Mouse (Mus musculus) G1E (cell line): ENCODE measurements around the gene Plcb4. TPM values are rescaled to one million over a fixed set of nuclear protein-coding genes. Genes with fewer than 3 reads are reported as not detected.

Source experiments
- ATAC-seq: 2 replicates; pipeline ENCODE4 v1.8.0; 2016; ENCODE audit warnings: mild to moderate bottlenecking; ENCODE audit not compliant: insufficient number of reproducible peaks, poor library complexity, low FRiP score, severe bottlenecking; ENCODE audit errors: extremely low read depth
- DNase-seq: peaks from one replicate; pipeline ENCODE4 v3.0.0; 2012; ENCODE audit warnings: low spot score
- H3K27me3 ChIP-seq: 2 replicates; pipeline ENCODE4 v1.6.1; 2012; ENCODE audit warnings: mild to moderate bottlenecking, low read length, inconsistent platforms; ENCODE audit not compliant: insufficient read depth
- H3K36me3 ChIP-seq: replicated peaks from 2 replicates; pipeline ENCODE3; 2012; ENCODE audit warnings: mild to moderate bottlenecking, inconsistent platforms
- H3K4me1 ChIP-seq: 2 replicates; pipeline ENCODE4 v1.6.1; 2012; ENCODE audit warnings: low read depth, low read length, inconsistent platforms, mixed read lengths; ENCODE audit not compliant: insufficient read depth
- H3K4me3 ChIP-seq: 2 replicates; pipeline ENCODE4 v1.5.1; 2012; ENCODE audit warnings: low read depth, mild to moderate bottlenecking, inconsistent platforms, low read length, moderate library complexity, mixed read lengths
- H3K9me3 ChIP-seq: replicated peaks from 2 replicates; pipeline ENCODE4 v1.6.1; 2012; ENCODE audit warnings: inconsistent platforms
- CTCF ChIP-seq: IDR thresholded peaks from 2 replicates; pipeline ENCODE4 v1.5.1; 2012; ENCODE audit warnings: low read depth, low read length, inconsistent platforms, mixed read lengths
- GATA1 ChIP-seq: IDR thresholded peaks from 2 replicates; pipeline ENCODE4 v1.6.1; 2012; ENCODE audit warnings: borderline replicate concordance, low read length, inconsistent platforms, mixed read lengths
- GATA2 ChIP-seq: IDR thresholded peaks from 2 replicates; pipeline ENCODE4 v1.6.1; 2012; ENCODE audit warnings: low read depth, low read length, inconsistent platforms, borderline replicate concordance
- POLR2AphosphoS5 ChIP-seq: IDR thresholded peaks from 2 replicates; pipeline ENCODE4 v1.6.1; 2012; ENCODE audit warnings: low read depth, low read length, inconsistent platforms; ENCODE audit not compliant: insufficient replicate concordance
- TAL1 ChIP-seq: conservative IDR thresholded peaks from 2 replicates; pipeline ENCODE4 v1.6.1; 2012; ENCODE audit warnings: low read depth, low read length, inconsistent platforms, mixed read lengths
- polyA plus RNA-seq: library from polyadenylated mRNA; stranded (reverse); fragments of >175 nt; gene quantifications from 2 replicates; pipeline ENCODE4 v1.2.3, GENCODE M21; 2012
- total RNA-seq, 2 experiments: library from RNA; stranded (forward) in 1 of 2; stranded (reverse) in 1 of 2; fragments of 200-1000 nt in 1 of 2; fragments of >200 nt in 1 of 2; fragmentation: Nextera tagmentation in 1 of 2; gene quantifications; 2 replicates each; pipeline ENCODE4 v1.2.3; 2014 to 2017

Plcb4 gene
- total and polyA plus RNA-seq, 3 experiments, result 0.27 TPM; not detected in 2

DNA sequence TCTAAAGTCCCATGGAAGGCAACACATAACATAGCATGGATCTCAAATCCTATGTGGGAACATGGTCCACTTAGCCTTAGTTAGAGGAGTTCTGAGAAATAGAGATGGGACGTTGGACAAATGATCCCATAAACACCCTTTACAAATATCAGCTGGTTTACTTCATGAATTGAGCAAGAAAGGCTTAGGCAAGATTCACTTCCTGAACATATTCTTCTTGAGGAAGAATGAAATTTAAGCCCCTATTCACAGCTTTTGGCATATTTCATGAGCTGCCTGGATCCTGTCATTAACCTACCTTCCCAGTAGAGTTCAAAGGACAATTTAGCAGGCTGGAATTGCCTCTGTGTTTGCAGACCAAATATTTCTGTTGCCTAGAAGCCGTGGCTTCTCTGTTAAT is 161.9 kb downstream of the Plcb4 start:
- Histone ChIP-seq H3K27me3 (no peaks in the 10 kb centered on the region), H3K4me1 (no peaks in the 10 kb centered on the region), H3K9me3 (peaks cover 32% of the 10 kb centered on the region), H3K4me3 (no peak overlapping the region), H3K36me3 (no peaks in the 10 kb centered on the region)
- ATAC-seq (no peak), DNase-seq (no peak)
- TF ChIP-seq TAL1 (no peak), GATA1 (no peak), GATA2 (no peak), CTCF (no peak), POLR2AphosphoS5 (no peak)

DNA sequence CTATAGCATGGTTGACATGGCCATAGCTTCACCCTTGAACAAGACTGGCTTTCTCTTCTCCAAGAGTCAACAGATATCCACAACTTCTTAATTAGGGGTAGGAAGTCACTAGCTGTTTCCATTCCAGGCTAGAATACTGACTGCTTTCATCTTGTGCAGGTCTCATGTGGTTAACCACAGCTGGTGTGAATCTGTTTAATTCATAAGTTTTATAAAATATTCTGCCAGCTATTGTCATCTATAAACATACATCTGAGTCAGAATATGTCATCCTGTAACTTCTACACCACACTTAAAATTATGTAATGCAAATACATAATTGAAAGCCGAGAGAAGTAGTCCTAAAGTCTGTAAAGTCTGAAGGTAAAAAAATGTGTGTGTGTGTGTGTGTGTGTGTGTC is 164.9 kb downstream of the Plcb4 start:
- Histone ChIP-seq H3K9me3 (peaks cover 40% of the 10 kb centered on the region), H3K4me1 (no peaks in the 10 kb centered on the region), H3K36me3 (no peaks in the 10 kb centered on the region), H3K27me3 (no peaks in the 10 kb centered on the region), H3K4me3 (no peak overlapping the region)
- DNase-seq, result no peak
- ATAC-seq, result no peak
- TF ChIP-seq POLR2AphosphoS5 (no peak), GATA1 (no peak), TAL1 (no peak), CTCF (no peak), GATA2 (no peak)

DNA sequence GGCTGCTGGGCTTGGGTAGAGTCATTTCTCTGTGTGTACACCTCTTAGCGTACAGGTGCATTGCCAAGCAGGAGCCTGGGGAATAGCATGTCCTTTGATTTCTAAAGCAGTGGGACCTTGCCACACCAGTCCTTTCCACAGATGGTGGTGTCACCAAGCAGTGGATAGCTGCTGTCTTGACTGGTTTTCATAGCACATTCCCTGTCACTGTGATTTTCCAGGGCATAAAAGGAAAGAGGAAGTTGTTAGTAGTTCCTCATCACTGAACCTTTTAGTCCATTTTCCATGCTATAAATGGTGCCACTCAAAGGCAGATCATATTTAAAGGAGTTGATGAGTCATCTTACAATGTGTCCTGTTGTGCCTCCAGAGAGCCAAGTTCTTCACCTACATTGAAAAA is 165.9 kb downstream of the Plcb4 start:
- ATAC-seq (no peak), DNase-seq (no peak)
- Histone ChIP-seq H3K36me3 (no peaks in the 10 kb centered on the region), H3K27me3 (no peaks in the 10 kb centered on the region), H3K9me3 (peaks cover 31% of the 10 kb centered on the region), H3K4me3 (no peak overlapping the region), H3K4me1 (no peaks in the 10 kb centered on the region)
- no peak for TF ChIP-seq CTCF
- no peak for TF ChIP-seq GATA1
- no peak for TF ChIP-seq GATA2
- TF ChIP-seq POLR2AphosphoS5, result no peak
- TF ChIP-seq TAL1, result no peak

DNA sequence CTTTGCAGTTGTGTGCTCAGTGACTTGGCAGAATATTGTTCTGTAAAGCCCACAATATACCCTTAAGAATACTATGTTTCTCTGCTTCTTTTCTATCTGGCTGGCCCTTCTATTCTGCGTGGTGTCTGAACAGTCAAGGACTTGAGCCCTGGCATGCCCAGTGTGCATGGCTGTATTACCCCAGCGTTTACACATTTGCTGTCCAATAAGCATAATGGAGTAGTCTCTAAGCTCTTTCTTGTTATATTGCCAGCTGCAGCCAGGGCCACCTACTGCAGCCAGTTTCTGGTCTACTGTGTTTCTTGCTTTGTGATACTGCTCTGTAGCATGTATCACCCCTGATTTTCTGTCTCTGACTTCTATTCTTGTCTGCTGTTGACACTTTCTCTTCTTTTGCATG is 166.8 kb downstream of the Plcb4 start:
- no peak for DNase-seq
- ATAC-seq, result no peak
- no peaks in the 10 kb centered on the region for H3K4me1 ChIP-seq
- no peak for TF ChIP-seq POLR2AphosphoS5
- no peak for TF ChIP-seq CTCF
- TF ChIP-seq GATA1, result no peak
- TF ChIP-seq TAL1, result no peak
- TF ChIP-seq GATA2, result no peak
- no peak overlapping the region for H3K4me3 ChIP-seq
- no peaks in the 10 kb centered on the region for H3K27me3 ChIP-seq
- H3K9me3 ChIP-seq, result peaks cover 29% of the 10 kb centered on the region
- no peaks in the 10 kb centered on the region for H3K36me3 ChIP-seq

DNA sequence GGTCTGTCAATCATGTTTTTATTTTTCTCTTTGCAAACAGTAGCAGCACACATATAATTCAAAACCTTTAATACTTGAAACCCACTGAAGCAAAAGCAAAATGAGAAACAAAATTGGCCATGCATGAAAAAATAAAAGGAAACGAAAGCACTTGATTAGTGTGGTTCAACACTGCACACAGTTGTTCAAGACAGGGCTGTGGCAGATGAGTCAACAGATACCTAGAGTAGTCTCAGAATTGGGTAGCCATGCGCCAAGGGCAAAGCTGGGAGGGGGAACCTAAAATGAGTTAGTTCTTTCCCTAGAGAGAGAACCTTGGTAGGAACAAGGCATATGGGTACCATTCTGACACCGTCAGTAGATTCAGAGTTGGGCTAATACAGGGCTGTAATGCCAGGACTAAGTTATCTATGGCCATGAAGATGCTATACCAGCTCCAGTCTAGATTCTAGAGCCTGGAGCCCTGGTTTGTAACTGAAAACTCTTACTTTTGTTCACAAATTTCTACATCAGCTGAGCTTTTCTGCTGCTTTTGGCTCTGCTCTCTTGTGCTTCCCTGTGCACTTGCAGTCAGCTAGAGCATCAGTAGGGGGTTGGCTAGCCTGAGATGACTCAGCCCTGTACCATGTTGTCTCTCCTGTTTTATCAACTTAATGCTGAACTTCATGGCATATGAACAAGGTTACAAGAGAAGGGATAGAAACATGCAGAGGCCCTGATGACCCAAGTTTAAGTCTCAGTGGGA is 168.0 kb downstream of the Plcb4 start:
- Histone ChIP-seq H3K4me3 (no peak overlapping the region), H3K27me3 (no peaks in the 10 kb centered on the region), H3K9me3 (peaks cover 33% of the 10 kb centered on the region), H3K4me1 (no peaks in the 10 kb centered on the region), H3K36me3 (no peaks in the 10 kb centered on the region)
- TF ChIP-seq POLR2AphosphoS5, result no peak
- no peak for TF ChIP-seq GATA1
- TF ChIP-seq CTCF, result no peak
- TF ChIP-seq GATA2, result no peak
- TF ChIP-seq TAL1, result no peak
- no peak for ATAC-seq
- no peak for DNase-seq

DNA sequence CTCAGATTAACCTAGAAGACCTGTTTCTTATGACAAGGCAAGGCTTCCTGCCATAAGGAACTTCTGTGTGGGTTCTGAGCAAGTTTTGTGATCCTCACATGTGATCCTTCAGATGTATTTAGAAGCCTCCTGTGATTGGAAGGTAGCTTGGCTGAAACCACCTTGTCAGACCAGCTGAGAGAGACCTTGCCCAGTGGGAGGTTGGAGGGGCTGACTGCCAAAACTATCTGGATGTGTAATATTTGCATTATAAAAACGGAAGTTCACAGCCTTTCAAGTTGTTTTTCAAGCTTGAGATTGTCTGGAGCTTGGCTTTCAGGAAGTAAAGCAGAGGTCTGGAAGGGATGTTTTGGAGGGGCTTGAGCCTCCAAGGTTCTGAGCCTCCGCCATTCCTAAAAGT is 169.6 kb downstream of the Plcb4 start:
- no peak for TF ChIP-seq TAL1
- no peak for TF ChIP-seq GATA2
- TF ChIP-seq POLR2AphosphoS5, result no peak
- no peak for TF ChIP-seq CTCF
- TF ChIP-seq GATA1, result no peak
- peaks cover 40% of the 10 kb centered on the region for H3K9me3 ChIP-seq
- ATAC-seq, result no peak
- no peak overlapping the region for H3K4me3 ChIP-seq
- H3K4me1 ChIP-seq, result no peaks in the 10 kb centered on the region
- no peaks in the 10 kb centered on the region for H3K36me3 ChIP-seq
- no peak for DNase-seq
- H3K27me3 ChIP-seq, result no peaks in the 10 kb centered on the region
